Mouse (Mus musculus): ENCODE data around the gene Igf1r.

GRCm38 (mm10) chr7:67950346-67950814, 2.2 kb upstream of the Igf1r start:
- no peak for TF ChIP-seq POLR2A (IDR thresholded peaks at IDR 0.05; ENCODE audit: low read depth, low read length)
- TF ChIP-seq CTCF (IDR thresholded peaks at IDR 0.05; ENCODE audit: extremely low read depth, insufficient read length, insufficient replicate concordance, low read depth, low read length), result no peak

Data from small intestine, adult 2 months (tissue).